Mouse (Mus musculus) C2C12 (cell line): ENCODE measurements around the gene Abhd5.
A peak's percentile ranks its signal among the peaks of the same experiment; 100 is the strongest.

Experiments used
- CTCF ChIP-seq: IDR thresholded peaks from one replicate; pipeline ENCODE4 v1.5.1; 2011; ENCODE audit not compliant: control insufficient read depth, insufficient read depth, insufficient read length
- MAX ChIP-seq: IDR thresholded peaks from one replicate; pipeline ENCODE4 v1.6.1; 2011; ENCODE audit warnings: mild to moderate bottlenecking, control low read depth
- MYOD1 ChIP-seq: IDR thresholded peaks from one replicate; pipeline ENCODE4 v1.6.1; 2011; ENCODE audit warnings: low read depth; ENCODE audit not compliant: control insufficient read depth, insufficient read length
- MYOG ChIP-seq: IDR thresholded peaks from one replicate; pipeline ENCODE4 v1.6.1; 2011; ENCODE audit not compliant: control insufficient read depth, insufficient read length; ENCODE audit errors: extremely low read depth
- USF1 ChIP-seq: IDR thresholded peaks from one replicate; pipeline ENCODE4 v1.6.1; 2011; ENCODE audit warnings: low read depth, mild to moderate bottlenecking, control low read depth, moderate library complexity

DNA sequence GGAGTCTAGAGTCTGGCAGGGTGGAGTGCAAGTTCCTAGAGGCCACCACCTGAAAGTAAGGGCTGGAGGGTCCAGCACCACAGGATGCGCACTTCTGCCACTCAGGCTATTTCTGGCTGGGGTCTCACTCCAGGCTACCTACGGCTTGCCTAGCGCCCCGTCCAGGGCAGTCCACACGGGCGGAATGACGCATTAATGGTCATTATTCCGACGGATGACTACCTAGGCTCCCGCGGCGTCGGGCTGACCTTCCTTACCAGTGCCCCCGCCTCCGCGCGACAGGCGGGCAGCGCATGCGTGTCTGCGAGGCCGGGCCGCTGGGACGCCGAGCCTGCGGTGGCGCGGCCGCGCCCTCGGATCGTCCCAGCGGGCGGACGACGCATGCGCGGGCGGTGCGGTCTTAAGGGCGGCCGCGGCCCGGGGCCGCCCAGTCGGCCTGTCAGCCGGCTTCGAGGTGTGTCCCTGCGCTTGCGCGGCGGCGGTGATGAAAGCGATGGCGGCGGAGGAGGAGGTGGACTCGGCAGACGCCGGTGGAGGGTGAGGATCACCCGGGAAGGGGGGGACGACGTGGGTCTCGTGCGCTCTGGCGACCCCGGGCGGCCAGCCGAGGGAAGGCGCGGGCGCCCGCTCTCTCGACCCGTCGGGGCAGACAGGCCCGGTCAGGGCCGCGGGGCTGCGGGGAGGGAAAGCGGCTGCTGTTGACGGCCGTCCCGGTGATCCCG is at the start of gene Abhd5:
- TF ChIP-seq CTCF (peak; percentile 62), MAX (no peak), USF1 (no peak), MYOD1 (no peak), MYOG (no peak)
